Mouse (Mus musculus) erythroblast, adult 5-6 weeks (primary cell): ENCODE measurements around the gene Polr2a. TPM values are rescaled to one million over a fixed set of nuclear protein-coding genes. Genes with fewer than 3 reads are reported as not detected.

Source experiments
- ATAC-seq: replicated peaks from 2 replicates; pipeline ENCODE4 v1.8.0; 2016; ENCODE audit warnings: moderate number of reproducible peaks, mild to moderate bottlenecking, moderate TSS enrichment, inconsistent platforms; ENCODE audit not compliant: poor library complexity, low FRiP score, severe bottlenecking
- total RNA-seq, 2 experiments: library from RNA; stranded (forward) in 1 of 2; stranded (reverse) in 1 of 2; fragments of 150-400 nt in 1 of 2; fragments of 200-764, 138-1000 nt in 1 of 2; gene quantifications; 2 replicates each; pipeline versions ENCODE4 v1.2.3 to v1.2.4; 2015 to 2017; ENCODE audit warnings: low replicate concordance in 2 of 2

Polr2a gene
- total RNA-seq, 2 experiments from 2014 or later = 56.5 to 69.5 TPM

GRCm38 (mm10) chr11:69787306-69787705 lies 28.9 kb upstream of the Polr2a start:
- ATAC-seq = no peak

- peak; percentile 83 for ATAC-seq
Observed at GRCm38 (mm10) chr11:69784793-69785272, 26.4 kb upstream of the Polr2a start.

- no peak for ATAC-seq
Observed at GRCm38 (mm10) chr11:69781828-69782227, 23.4 kb upstream of the Polr2a start.

GRCm38 (mm10) chr11:69778985-69779384 lies 20.5 kb upstream of the Polr2a start:
- ATAC-seq = no peak

- no peak for ATAC-seq
Observed at GRCm38 (mm10) chr11:69778258-69778982, 20.0 kb upstream of the Polr2a start.

- no peak for ATAC-seq
Observed at GRCm38 (mm10) chr11:69777504-69778257, 19.2 kb upstream of the Polr2a start.

- no peak for ATAC-seq
Observed at GRCm38 (mm10) chr11:69776488-69776887, 18.1 kb upstream of the Polr2a start.

GRCm38 (mm10) chr11:69775716-69776115 lies 17.3 kb upstream of the Polr2a start:
- no peak for ATAC-seq

- no peak for ATAC-seq
Observed at GRCm38 (mm10) chr11:69774961-69775360, 16.5 kb upstream of the Polr2a start.

- ATAC-seq = no peak
Observed at GRCm38 (mm10) chr11:69767625-69767909, 9.1 kb upstream of the Polr2a start.

- 0 out of 2 replicates have a peak, but pooled peaks have one; percentile 28 for ATAC-seq
Observed at GRCm38 (mm10) chr11:69766872-69767624, 8.6 kb upstream of the Polr2a start.

- peak; percentile 26; the same call in 1 of the 2 replicates for ATAC-seq
Observed at GRCm38 (mm10) chr11:69766126-69766609, 7.7 kb upstream of the Polr2a start.

- no peak for ATAC-seq
Observed at GRCm38 (mm10) chr11:69765221-69766125, 7.0 kb upstream of the Polr2a start, which contains the start of gene Zbtb4. Gene Zbtb4, plus strand, starts transcription at chr11:69765912.

GRCm38 (mm10) chr11:69763551-69763950 lies 5.1 kb upstream of the Polr2a start:
- no peak for ATAC-seq

- no peak for ATAC-seq
Observed at GRCm38 (mm10) chr11:69761868-69762267, 3.4 kb upstream of the Polr2a start, which contains the start of gene Slc35g3. Gene Slc35g3, minus strand, starts transcription at chr11:69761968.

GRCm38 (mm10) chr11:69760901-69761200 lies 2.4 kb upstream of the Polr2a start:
- ATAC-seq = no peak

- no peak for ATAC-seq
Observed at GRCm38 (mm10) chr11:69760160-69760900, 1.9 kb upstream of the Polr2a start.

GRCm38 (mm10) chr11:69758971-69759721 lies 709 bp upstream of the Polr2a start:
- ATAC-seq = peak; percentile 77
